Comparison of ENCODE assay signal across 29 mouse cellular contexts in the genomic region with DNA sequence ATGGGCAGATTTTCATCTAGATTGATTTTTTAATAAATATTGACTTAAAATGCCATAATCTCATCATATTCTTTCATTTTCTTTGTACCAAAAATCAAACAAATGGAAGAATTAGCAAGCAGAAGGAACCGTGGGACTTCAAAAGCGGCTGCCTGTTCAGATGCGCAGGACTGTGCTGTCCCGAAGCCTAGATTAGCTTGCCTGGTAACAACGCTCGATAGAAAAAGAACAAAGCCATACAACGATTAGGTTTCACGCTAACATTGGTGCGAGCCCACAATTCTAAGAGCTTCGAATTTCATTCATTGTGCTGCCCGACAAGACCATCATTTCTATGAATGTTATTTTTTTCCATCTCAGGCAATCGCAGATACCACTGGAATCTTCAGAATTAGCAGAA.
DNase-seq lines count a peak whose midpoint lies in the region; ATAC-seq and TF ChIP-seq lines count a peak whose summit lies in the region.
"Had no signal": no experiment of that assay in that cellular context is flagged by ENCODE, and none has a peak within 500 bp of the region (broad histone marks: within the 10 kb centered on the region; RNA-seq: fewer than 3 reads in every experiment).

No protein-coding gene starts in this region.

- TF ChIP-seq CTCF in midbrain, postnatal 0 days (IDR thresholded peaks at IDR 0.05), result no peak

- peak; percentile 19 for DNase-seq in midbrain, embryonic 10.5 days (ENCODE audit: low spot score)
- DNase-seq in midbrain, postnatal 0 days (ENCODE audit: low spot score), result no peak
- no peak for DNase-seq in left cerebral cortex, adult 9 months (ENCODE audit: low spot score in 2 of 2)
- no peak for DNase-seq in kidney, postnatal 25 days
- DNase-seq in cerebellum, adult 11 months, result no peak
- DNase-seq: adrenal gland, postnatal 36 days; B cell, adult 2 months; cerebellum, adult 8-10 months; cerebellum, postnatal 25 days; gastrocnemius, postnatal 10 days; kidney, adult 9 months; kidney, postnatal 10 days; liver, embryonic 13.5 days; lung, adult 18-20 months; lung, postnatal 4 days; right cerebral cortex, postnatal 25 days had no signal

- H3K4me2 ChIP-seq in midbrain, postnatal 0 days (ENCODE audit: low read depth, low read length, poor library complexity, severe bottlenecking), result no peak overlapping the region
- 0 out of 2 replicates have a peak overlapping the region, but pooled peaks have one; percentile 19 for H3K4me2 ChIP-seq in hindbrain, embryonic 13.5 days
- peak overlapping the region; percentile 2; the same call in 1 of the 2 replicates for H3K4me2 ChIP-seq in hindbrain, embryonic 16.5 days (ENCODE audit: low read length)
- peak overlapping the region; percentile 36; the same call in 1 of the 2 replicates for H3K4me2 ChIP-seq in midbrain, embryonic 16.5 days (ENCODE audit: low read length)
- H3K4me2 ChIP-seq: embryonic facial prominence, embryonic 15.5 days; forebrain, embryonic 12.5 days; heart, embryonic 15.5 days; limb, embryonic 15.5 days; liver, embryonic 13.5 days; stomach, embryonic 15.5 days had no signal

- H3K9me3 ChIP-seq in midbrain, embryonic 10.5 days (replicated peaks), result no peaks in the 10 kb centered on the region
- H3K9me3 ChIP-seq in midbrain, postnatal 0 days (ENCODE audit: low read length), result no peaks in the 10 kb centered on the region
- no peaks in the 10 kb centered on the region for H3K9me3 ChIP-seq in hindbrain, embryonic 13.5 days
- H3K9me3 ChIP-seq in hindbrain, embryonic 16.5 days (ENCODE audit: control insufficient read depth, low read length), result no peaks in the 10 kb centered on the region
- H3K9me3 ChIP-seq in midbrain, embryonic 16.5 days (replicated peaks; ENCODE audit: control insufficient read depth, low read length, poor library complexity, severe bottlenecking), result no peaks in the 10 kb centered on the region
- H3K9me3 ChIP-seq: embryonic facial prominence, embryonic 10.5 days; embryonic facial prominence, embryonic 15.5 days; forebrain, embryonic 12.5 days; heart, embryonic 15.5 days; limb, embryonic 10.5 days; limb, embryonic 15.5 days; liver, embryonic 13.5 days; stomach, embryonic 15.5 days had no signal

- H3K36me3 ChIP-seq in midbrain, embryonic 10.5 days, result no peaks in the 10 kb centered on the region
- no peaks in the 10 kb centered on the region for H3K36me3 ChIP-seq in midbrain, postnatal 0 days (ENCODE audit: insufficient read depth, low read length)
- H3K36me3 ChIP-seq in hindbrain, embryonic 13.5 days, result no peaks in the 10 kb centered on the region
- no peaks in the 10 kb centered on the region for H3K36me3 ChIP-seq in hindbrain, embryonic 16.5 days (ENCODE audit: control insufficient read depth, insufficient read depth, low read length)
- no peaks in the 10 kb centered on the region for H3K36me3 ChIP-seq in midbrain, embryonic 16.5 days (ENCODE audit: control insufficient read depth, insufficient read depth, low read length)
- H3K36me3 ChIP-seq: embryonic facial prominence, embryonic 10.5 days; embryonic facial prominence, embryonic 15.5 days; forebrain, embryonic 12.5 days; heart, embryonic 15.5 days; limb, embryonic 10.5 days; limb, embryonic 15.5 days; liver, embryonic 13.5 days; stomach, embryonic 15.5 days had no signal

- no peak overlapping the region for H3K4me3 ChIP-seq in midbrain, embryonic 10.5 days
- no peak overlapping the region for H3K4me3 ChIP-seq in midbrain, postnatal 0 days (ENCODE audit: low read depth, low read length)
- no peak overlapping the region for H3K4me3 ChIP-seq in hindbrain, embryonic 13.5 days
- no peak overlapping the region for H3K4me3 ChIP-seq in hindbrain, embryonic 16.5 days (ENCODE audit: low read length)
- H3K4me3 ChIP-seq in midbrain, embryonic 16.5 days (ENCODE audit: low read depth, low read length), result no peak overlapping the region
- H3K4me3 ChIP-seq: embryonic facial prominence, embryonic 10.5 days; embryonic facial prominence, embryonic 15.5 days; forebrain, embryonic 12.5 days; heart, embryonic 15.5 days; limb, embryonic 10.5 days; limb, embryonic 15.5 days; liver, embryonic 13.5 days; megakaryocyte, embryonic 14.5 days; stomach, embryonic 15.5 days had no signal

- 45% methylated on average over 12 of the region's 12 CpGs for WGBS in midbrain, embryonic 10.5 days
- WGBS in midbrain, postnatal 0 days, result 21% methylated on average over 12 of the region's 12 CpGs
- 26% methylated on average over 12 of the region's 12 CpGs for WGBS in hindbrain, embryonic 13.5 days
- WGBS in hindbrain, embryonic 16.5 days, result 27% methylated on average over 12 of the region's 12 CpGs
- 12% methylated on average over 12 of the region's 12 CpGs for WGBS in midbrain, embryonic 16.5 days

- H3K9ac ChIP-seq in midbrain, postnatal 0 days (replicated peaks; ENCODE audit: low read length, poor library complexity, severe bottlenecking), result no peak overlapping the region
- H3K9ac ChIP-seq in hindbrain, embryonic 13.5 days, result no peak overlapping the region
- no peak overlapping the region for H3K9ac ChIP-seq in hindbrain, embryonic 16.5 days (ENCODE audit: low read depth, low read length)
- no peak overlapping the region for H3K9ac ChIP-seq in midbrain, embryonic 16.5 days (ENCODE audit: low read depth, low read length)
- H3K9ac ChIP-seq: embryonic facial prominence, embryonic 15.5 days; forebrain, embryonic 12.5 days; heart, embryonic 15.5 days; limb, embryonic 15.5 days; liver, embryonic 13.5 days; stomach, embryonic 15.5 days had no signal

- ATAC-seq in midbrain, postnatal 0 days (ENCODE audit: low FRiP score), result no peak
- no peak for ATAC-seq in hindbrain, embryonic 13.5 days (ENCODE audit: low FRiP score)
- ATAC-seq in hindbrain, embryonic 16.5 days, result no peak
- ATAC-seq in midbrain, embryonic 16.5 days, result no peak
- ATAC-seq: intestine, postnatal 0 days; lung, postnatal 0 days had no signal

- H3K27me3 ChIP-seq in midbrain, embryonic 10.5 days (ENCODE audit: low read depth, poor library complexity, severe bottlenecking), result peaks cover 56% of the 10 kb centered on the region
- H3K27me3 ChIP-seq in midbrain, postnatal 0 days (ENCODE audit: insufficient read depth, low read length), result no peaks in the 10 kb centered on the region; the same call in 1 of the 2 replicates
- peaks cover 26% of the 10 kb centered on the region for H3K27me3 ChIP-seq in hindbrain, embryonic 13.5 days
- H3K27me3 ChIP-seq in hindbrain, embryonic 16.5 days (replicated peaks; ENCODE audit: control insufficient read depth, insufficient read depth, low read length), result peaks cover 5% of the 10 kb centered on the region; the same call in 1 of the 2 replicates
- no peaks in the 10 kb centered on the region for H3K27me3 ChIP-seq in midbrain, embryonic 16.5 days (ENCODE audit: control insufficient read depth, insufficient read depth, low read depth, low read length)
- H3K27me3 ChIP-seq: embryonic facial prominence, embryonic 15.5 days; liver, embryonic 13.5 days; megakaryocyte, embryonic 14.5 days had no signal

- H3K4me1 ChIP-seq in midbrain, embryonic 10.5 days, result peaks cover 23% of the 10 kb centered on the region
- no peaks in the 10 kb centered on the region for H3K4me1 ChIP-seq in midbrain, postnatal 0 days (ENCODE audit: insufficient read depth, low read length)
- H3K4me1 ChIP-seq in hindbrain, embryonic 13.5 days (replicated peaks), result peaks cover 9% of the 10 kb centered on the region; the same call in 1 of the 2 replicates
- H3K4me1 ChIP-seq in hindbrain, embryonic 16.5 days (ENCODE audit: control insufficient read depth, insufficient read depth, low read depth, low read length), result no peaks in the 10 kb centered on the region
- H3K4me1 ChIP-seq in midbrain, embryonic 16.5 days (ENCODE audit: control insufficient read depth, insufficient read depth, low read length), result peaks cover 2% of the 10 kb centered on the region; the same call in 1 of the 2 replicates
- H3K4me1 ChIP-seq: embryonic facial prominence, embryonic 10.5 days; embryonic facial prominence, embryonic 15.5 days; heart, embryonic 15.5 days; limb, embryonic 10.5 days; limb, embryonic 15.5 days; liver, embryonic 13.5 days; megakaryocyte, embryonic 14.5 days; stomach, embryonic 15.5 days had no signal

- no peak overlapping the region for H3K27ac ChIP-seq in midbrain, embryonic 10.5 days (replicated peaks)
- no peak overlapping the region for H3K27ac ChIP-seq in midbrain, postnatal 0 days (ENCODE audit: low read depth, low read length)
- no peak overlapping the region for H3K27ac ChIP-seq in hindbrain, embryonic 13.5 days
- H3K27ac ChIP-seq in hindbrain, embryonic 16.5 days (ENCODE audit: low read depth, low read length), result no peak overlapping the region
- no peak overlapping the region for H3K27ac ChIP-seq in midbrain, embryonic 16.5 days (ENCODE audit: low read length)
- H3K27ac ChIP-seq: embryonic facial prominence, embryonic 10.5 days; embryonic facial prominence, embryonic 15.5 days; forebrain, embryonic 12.5 days; heart, embryonic 15.5 days; limb, embryonic 10.5 days; limb, embryonic 15.5 days; liver, embryonic 13.5 days; stomach, embryonic 15.5 days had no signal
